Mouse (Mus musculus) adrenal gland, adult (tissue): Measurements from ENCODE around the gene Gm28551.
A peak's percentile ranks its signal among the peaks of the same experiment; 100 is the strongest.
"Not testable (repeated sequence)": the region's sequence is repeated elsewhere in the genome, so short reads cannot be mapped to it uniquely, and the experiment has no call there.

Experiments
- DNase-seq, 2 experiments: peaks; one replicate each; pipeline ENCODE4 v3.0.0; 2022 to 2023; ENCODE audit warnings: low spot score in 1 of 2; ENCODE audit not compliant: inconsistent age in 2 of 2

Gene Gm28551

DNA sequence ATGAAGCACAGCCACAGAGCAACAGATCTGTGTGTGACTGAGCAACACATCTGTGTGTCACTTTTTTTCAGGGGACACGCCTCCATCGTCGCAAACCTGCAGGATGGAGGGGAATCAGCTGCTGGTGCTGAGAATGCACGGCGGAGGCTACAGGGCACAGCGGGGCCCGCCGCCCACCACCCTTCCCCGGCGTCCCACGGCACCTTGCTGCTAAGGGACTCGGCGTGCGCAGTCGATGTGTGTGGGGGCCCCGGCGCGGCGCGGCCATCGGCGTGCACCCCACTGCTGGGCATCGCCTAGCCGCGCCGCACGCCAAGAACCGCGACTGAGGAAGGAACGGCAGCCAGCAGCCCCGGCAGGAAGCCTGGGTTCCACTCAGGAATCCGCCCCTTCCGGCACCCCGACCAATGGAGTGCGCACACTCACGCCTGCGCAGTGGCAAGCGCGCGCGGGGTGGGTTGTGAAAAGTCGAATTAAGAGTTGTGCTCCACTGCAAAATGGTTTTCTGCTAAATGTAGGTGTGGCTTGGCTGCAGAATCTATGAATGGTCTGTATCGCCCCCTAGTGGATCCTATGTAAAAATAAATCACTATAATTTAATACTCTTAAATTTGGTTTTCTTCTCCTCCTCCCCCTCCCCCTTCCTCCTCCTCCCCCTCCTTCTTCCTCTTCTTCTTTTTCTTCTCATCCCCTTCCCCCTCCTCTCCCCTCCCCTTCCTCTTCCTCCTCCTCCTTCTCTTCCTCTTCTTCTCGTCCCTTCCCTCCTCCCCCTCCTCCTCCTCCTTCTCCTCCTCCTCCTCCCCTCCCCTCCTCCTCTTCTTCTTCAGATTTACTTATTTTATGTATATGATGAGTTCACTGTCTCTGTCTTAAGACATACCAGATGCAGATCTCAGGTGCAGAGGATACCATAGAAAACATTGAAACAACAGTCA, at the start of gene Gm28551, which contains the start of the genes Asdurf and Asnsd1:
TSS of gene Gm28551 (minus strand) at position 341 of the 935 bp plus-strand sequence.
TSS of gene Asdurf (minus strand) at position 293 of the 935 bp plus-strand sequence.
TSS of gene Asnsd1 (minus strand) at position 426 of the 935 bp plus-strand sequence.
- DNase-seq: peak; percentile 98 to 99

DNA sequence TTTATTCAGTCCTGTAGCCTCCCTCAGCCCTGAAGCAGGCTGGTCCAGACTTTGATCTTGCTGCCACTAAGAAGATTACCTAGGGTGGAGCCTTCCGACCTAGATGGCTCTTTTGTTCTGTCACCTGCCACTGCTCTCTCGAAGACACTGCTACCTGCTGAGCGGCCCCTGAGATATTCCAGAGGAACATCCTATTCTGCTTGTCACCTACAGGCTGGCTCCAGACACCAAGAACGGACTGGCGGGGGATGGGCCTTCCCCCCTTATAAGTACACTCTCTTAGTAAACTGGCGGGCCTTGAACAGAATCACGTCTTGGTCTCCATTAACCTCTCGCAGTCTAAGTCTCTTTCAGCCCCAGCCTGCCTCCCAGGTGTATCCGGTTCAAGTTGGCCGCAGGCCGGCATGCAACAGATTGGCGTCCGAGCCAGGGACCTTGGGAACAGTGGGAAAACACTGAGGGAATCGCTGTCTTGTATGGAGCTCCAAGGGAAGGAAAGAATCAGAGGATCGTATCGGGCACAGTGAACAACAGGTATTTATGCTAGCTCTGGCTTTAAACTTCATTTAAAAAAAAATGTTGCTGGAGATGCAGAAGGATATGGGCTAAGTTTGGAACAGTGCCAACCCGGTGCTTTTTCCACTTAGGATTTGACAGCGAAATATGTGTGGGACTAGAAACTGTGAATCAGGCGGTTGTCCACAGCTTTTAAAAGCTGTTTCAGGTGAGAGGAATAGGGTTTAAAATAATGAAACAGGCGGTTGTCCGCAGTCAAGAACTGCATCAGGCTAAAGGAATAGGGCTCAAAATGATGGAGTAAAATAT, 41.7 kb upstream of the Gm28551 start:
- DNase-seq: peak in 1 of 2 experiments; percentile 41

GRCm38 (mm10) chr1:53388762-53389161, 36.3 kb upstream of the Gm28551 start:
- DNase-seq: no peak

DNA sequence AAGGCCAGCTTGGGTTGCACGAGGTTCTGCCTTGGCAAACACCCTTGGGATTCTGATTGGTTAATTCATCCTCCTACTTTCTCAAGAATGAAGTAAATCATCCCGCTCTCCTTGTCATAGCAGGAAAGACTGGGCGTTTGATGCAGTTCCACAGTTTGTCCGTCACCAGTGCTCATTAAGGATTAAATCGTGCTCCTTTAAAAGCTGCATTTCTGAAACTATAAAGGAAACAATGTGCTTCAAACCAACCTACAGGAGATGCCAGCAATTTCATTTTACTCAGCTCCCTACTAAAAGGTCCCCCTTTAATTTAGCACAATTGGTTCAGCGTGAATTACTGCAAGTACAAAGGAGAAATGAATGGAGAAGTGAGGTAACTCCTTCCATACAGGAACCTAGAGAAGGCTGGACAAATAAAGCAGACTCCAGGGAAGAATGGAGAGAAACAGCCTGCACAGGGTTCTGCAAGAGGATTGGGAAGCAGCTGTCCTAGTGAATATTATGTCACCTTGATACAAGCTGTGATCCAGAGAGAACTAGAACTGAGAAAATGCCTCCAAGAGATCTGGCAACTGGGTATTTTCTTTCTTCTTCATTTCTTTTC, 31.7 kb upstream of the Gm28551 start:
- no peak for DNase-seq

DNA sequence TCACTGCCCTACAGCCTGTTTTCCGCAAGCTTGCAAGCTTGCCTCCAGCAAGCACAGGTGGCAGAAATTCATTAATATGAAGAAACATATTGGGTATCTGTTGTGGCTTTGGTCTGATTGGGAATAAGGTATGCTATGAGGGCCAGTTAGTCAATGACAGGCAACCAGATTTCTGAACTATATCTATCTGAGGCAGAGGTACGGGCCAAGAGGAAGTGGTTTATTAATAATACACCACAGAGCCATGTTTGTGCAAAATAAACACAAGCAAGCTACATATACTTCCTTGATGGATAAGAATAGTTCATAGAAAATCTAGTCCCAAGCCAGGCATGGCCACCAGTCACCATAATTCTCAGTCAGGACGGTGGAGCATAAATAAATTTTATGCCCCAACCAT, 25.3 kb upstream of the Gm28551 start:
- no peak for DNase-seq

GRCm38 (mm10) chr1:53375965-53376364, 23.5 kb upstream of the Gm28551 start:
- not testable (repeated sequence) for DNase-seq

GRCm38 (mm10) chr1:53358988-53359387, 6.5 kb upstream of the Gm28551 start:
- no peak for DNase-seq

- DNase-seq: no peak
These were observed 11.4 kb downstream of the Gm28551 start for GRCm38 (mm10) chr1:53341071-53341470.

DNA sequence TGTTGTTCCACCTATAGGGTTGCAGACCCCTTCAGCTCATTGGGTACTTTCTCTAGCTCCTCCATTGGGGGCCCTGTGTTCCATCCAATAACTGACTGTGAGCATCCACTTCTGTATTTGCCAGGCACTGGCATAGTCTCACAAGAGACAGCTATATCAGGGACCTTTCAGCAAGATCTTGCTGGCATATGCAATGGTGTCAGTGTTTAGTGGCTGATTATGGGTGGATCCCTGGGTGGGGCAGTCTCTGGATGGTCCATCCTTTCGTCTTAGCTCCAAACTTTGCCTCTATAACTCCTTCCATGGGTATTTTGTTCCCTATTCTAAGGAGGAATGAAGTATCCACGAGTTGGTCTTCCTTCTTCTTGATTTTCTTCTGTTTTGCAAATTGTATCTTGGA, 15.1 kb downstream of the Gm28551 start:
- not testable (repeated sequence) for DNase-seq

GRCm38 (mm10) chr1:53335465-53335864, 17.0 kb downstream of the Gm28551 start:
- no peak for DNase-seq

DNA sequence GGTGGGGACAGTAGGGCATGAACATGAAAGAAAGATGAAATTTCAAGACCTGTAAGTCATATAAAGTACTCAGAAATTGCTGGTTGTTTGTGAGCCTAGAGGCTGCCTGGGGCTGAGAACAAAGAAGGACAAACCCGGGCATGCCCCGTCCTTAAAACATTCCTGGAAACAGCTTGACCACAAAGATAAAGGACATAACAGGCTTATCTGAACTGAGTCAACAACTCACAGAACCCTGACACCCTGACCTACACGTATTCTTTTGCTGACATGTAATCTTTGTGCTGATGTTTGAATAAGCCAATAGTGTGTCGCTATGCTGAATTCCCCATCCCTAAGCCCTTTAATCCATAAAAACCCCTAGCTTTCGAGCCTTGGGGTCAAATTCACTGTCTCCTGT, 18.9 kb downstream of the Gm28551 start:
- not testable (repeated sequence) for DNase-seq

GRCm38 (mm10) chr1:53324827-53325494, 27.5 kb downstream of the Gm28551 start:
- DNase-seq: no peak

- DNase-seq: no peak
These were observed 28.2 kb downstream of the Gm28551 start for GRCm38 (mm10) chr1:53324277-53324676.

- no peak for DNase-seq
These were observed 29.2 kb downstream of the Gm28551 start for GRCm38 (mm10) chr1:53323254-53323653.

DNA sequence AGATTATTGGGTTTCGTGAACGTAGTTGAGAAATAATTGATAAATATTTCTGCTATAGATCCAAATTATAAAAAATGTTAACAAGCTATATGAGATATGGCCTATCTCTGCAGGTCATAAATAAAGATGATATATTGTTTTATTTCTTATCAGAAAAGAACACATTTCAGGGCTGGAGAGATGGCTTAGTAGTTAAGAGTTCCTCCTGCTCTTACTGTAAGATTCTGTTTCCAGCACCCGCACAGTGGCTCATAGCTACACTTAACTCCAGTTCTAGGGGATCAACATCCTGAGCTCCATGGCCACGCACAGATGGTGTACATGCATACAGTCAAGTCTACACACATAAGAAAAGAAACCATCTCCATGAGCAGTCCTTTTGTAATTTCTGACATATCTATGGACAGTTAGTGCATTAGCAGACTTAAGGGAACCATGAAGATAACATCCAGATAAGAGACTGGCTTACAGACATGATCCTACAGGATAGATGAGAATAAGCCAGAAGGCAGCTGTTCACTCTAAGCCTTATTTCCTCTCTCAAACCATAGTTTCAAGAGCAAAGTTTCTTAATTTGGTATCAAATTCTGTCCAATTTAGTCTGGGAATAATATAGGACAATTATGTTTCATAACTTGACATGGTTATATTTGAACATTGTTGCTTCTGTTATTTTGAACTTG, 30.7 kb downstream of the Gm28551 start:
- DNase-seq: no peak

- DNase-seq: peak; percentile 88 to 97
These were observed 39.2 kb downstream of the Gm28551 start, which contains the start of gene Osgepl1 for GRCm38 (mm10) chr1:53312989-53313967. Gene Osgepl1 (plus strand): TSS chr1:53313624.

DNA sequence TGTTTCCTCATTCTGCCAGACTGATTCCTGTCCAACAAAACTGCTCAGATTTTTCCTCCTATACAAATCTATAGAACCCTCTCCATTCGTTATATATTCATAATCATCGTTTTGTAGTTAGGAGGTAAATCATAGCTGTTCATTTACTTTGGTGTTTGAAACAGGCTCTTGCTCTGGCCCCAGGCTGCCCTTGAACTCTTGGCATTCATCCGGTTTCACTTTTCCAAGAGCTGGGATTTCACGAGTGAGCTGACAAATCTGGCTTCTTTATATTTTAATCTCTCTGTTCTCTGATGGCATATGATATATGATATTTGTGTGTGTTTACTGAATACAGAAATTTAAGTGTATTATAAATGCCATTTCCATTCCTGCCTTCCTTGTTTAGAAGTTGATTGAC, 52.0 kb downstream of the Gm28551 start:
- peak; percentile 11 to 72 for DNase-seq

DNA sequence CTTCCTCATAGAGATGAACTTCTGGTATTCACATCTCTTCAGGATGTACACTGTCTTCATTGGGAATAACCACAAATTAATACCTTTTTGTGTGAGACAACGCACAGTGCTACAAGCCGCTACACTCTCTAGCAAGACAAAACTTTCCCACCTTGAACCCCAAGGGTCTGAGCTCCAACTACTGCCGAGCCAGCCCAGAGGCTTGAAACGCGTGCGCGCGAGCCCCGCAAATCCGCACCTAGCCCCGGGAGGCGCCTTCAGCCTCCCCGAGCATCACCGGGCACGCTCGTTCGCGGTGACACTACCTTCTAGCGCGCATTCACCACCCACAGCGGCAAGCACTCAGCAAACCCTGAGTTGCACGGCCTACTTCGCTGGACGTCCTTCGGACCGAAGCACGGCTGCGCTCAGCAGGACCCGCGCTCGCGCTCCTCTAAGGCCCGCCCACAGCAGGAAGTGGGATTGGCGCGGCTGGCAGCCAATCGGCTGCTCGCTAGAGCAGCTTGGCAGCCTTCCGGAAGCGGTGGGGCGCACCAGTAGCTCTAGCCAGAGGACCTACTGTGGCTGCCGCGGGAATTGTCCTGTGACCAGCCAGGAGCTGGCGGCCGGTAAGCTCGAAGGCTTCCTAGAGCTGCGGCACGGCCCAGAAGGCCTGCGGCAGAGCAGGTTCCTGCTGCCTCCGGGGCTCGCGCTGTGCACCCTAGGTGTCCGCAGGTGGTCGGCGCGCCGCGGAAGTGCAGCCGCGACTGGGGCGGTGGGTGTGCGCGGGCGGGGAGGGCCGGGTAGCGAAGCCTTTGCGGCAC, 55.7 kb downstream of the Gm28551 start, which contains the start of the genes Pms1, Ormdl1 and Gm28778:
TSS of gene Pms1 (minus strand) at position 438 of the 803 bp plus-strand sequence.
TSS of gene Ormdl1 (plus strand) at position 515 of the 803 bp plus-strand sequence.
TSS of gene Gm28778 (plus strand) at position 531 of the 803 bp plus-strand sequence.
- DNase-seq: peak; percentile 97 to 98
